Comparison of ENCODE assay signal across 8 mouse cellular contexts in the genomic region with DNA sequence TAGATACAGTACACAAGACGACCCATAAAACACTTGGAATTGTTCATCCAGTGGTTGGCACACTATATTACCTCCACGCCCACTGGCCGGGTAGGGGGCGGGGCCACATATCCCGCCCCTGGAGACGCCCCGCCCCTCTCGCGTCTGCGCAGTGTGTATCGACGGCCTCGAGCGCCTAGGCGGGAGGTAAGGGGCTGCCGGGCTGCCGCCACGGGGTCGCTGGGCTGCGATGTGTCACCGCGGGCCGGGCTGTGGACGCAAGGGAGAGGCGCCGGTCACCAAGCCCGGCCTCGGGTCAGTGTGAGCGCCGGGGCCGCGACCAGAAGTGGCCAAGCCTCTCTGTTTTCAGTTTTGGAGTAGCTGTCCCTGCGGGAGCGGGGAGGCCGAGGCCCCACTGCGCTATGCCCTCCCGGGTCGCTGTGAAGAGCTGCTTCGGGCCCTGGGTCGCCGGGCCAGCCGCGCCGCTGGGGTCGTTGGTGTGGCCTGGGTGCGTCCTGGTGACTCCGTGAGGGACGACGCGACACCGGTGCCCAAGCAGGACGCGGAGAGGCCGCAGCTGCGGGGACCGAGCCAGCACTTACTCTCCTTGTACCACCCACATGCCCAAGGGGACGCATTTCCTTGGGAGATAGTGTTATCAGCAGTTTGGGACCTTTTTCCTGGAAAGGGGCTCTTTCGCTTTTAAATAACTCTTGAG. TPM values are rescaled to one million over a fixed set of nuclear protein-coding genes. Genes with fewer than 3 reads are reported as not detected.
DNase-seq lines count a peak whose midpoint lies in the region; ATAC-seq lines count a peak whose summit lies in the region.

A gene (plus strand): TSS at position 143 of the 697 bp plus-strand sequence.

- no peaks in the 10 kb centered on the region for H3K27me3 ChIP-seq in hindbrain, embryonic 16.5 days (replicated peaks; ENCODE audit: control insufficient read depth, insufficient read depth, low read length)

- H3K36me3 ChIP-seq in hindbrain, embryonic 16.5 days (ENCODE audit: control insufficient read depth, insufficient read depth, low read length) = no peaks in the 10 kb centered on the region

- ATAC-seq in hindbrain, embryonic 16.5 days = peak; percentile 100

- H3K27ac ChIP-seq in hindbrain, embryonic 16.5 days (ENCODE audit: low read depth, low read length) = peak within 1 kb of the TSS; percentile 55

- under 1% methylated on average over 46 of the region's 58 CpGs for WGBS in hindbrain, embryonic 16.5 days

- H3K9ac ChIP-seq in hindbrain, embryonic 16.5 days (ENCODE audit: low read depth, low read length) = peak within 1 kb of the TSS; percentile 95

- peak within 1 kb of the TSS; percentile 86 for H3K4me2 ChIP-seq in hindbrain, embryonic 16.5 days (ENCODE audit: low read length)

- peak within 1 kb of the TSS; percentile 78 for H3K4me3 ChIP-seq in hindbrain, embryonic 16.5 days (ENCODE audit: low read length)

- H3K9me3 ChIP-seq in hindbrain, embryonic 16.5 days (ENCODE audit: control insufficient read depth, low read length) = no peaks in the 10 kb centered on the region

- peak; percentile 91 for DNase-seq in ZHBTc4 (ENCODE audit: low read depth, low spot score)
- DNase-seq in cerebellum, postnatal 4 days (ENCODE audit: low spot score in 2 of 2) = peak; percentile 62 to 82
- peak; percentile 82 for DNase-seq in gastrocnemius, adult 18-20 months (ENCODE audit: low spot score)
- DNase-seq in left cerebral cortex, adult 18-20 months (ENCODE audit: low spot score in 2 of 2) = peak; percentile 83 to 88
- peak; percentile 89 to 91 for DNase-seq in lung, postnatal 4 days
- peak; percentile 91 for DNase-seq in retina, postnatal 1 day
- peak; percentile 93 for DNase-seq in thymus, postnatal 4 days

- peaks cover 4% of the 10 kb centered on the region; the same call in 1 of the 2 replicates for H3K4me1 ChIP-seq in hindbrain, embryonic 16.5 days (ENCODE audit: control insufficient read depth, insufficient read depth, low read depth, low read length)

RNA-seq across cellular contexts. Expression of the gene that starts here (rescaled TPM):
- total RNA-seq in gastrocnemius, adult 18-20 months (2021) = 10 to 100 TPM; 24.0 to 27.4 TPM
- 26.5 and 27.0 TPM in 2 replicates for polyA plus RNA-seq in hindbrain, embryonic 16.5 days (2015; fragmentation: Nextera tagmentation; extraction: Ambion mirVana)
- 10 to 100 TPM; 20.9 to 22.1 TPM for total RNA-seq in left cerebral cortex, adult 18-20 months (2021)

Comparison
In these comparisons a context has a peak if more than half of its experiments do, and no peak if none do; other contexts are left out.
1. Peak in every context shown above with its lines: DNase-seq, ATAC-seq, H3K4me3 ChIP-seq and H3K27ac ChIP-seq.